In genomic region chr2:14676885-14677516, GRCm38 (mm10) we compare ENCODE assay signal across 8 mouse cellular contexts.
DNase-seq lines count a peak whose midpoint lies in the region; ATAC-seq and TF ChIP-seq lines count a peak whose summit lies in the region.
"Had no signal": no experiment of that assay in that cellular context is flagged by ENCODE, and none has a peak within 500 bp of the region (broad histone marks: within the 10 kb centered on the region; RNA-seq: fewer than 3 reads in every experiment).

No protein-coding gene starts in this region.

- H3K36me3 ChIP-seq in embryonic facial prominence, embryonic 10.5 days (replicated peaks): no peaks in the 10 kb centered on the region
- H3K36me3 ChIP-seq in midbrain, postnatal 0 days (ENCODE audit: insufficient read depth, low read length): no peaks in the 10 kb centered on the region
- H3K36me3 ChIP-seq: stomach, embryonic 15.5 days had no signal

- peak; percentile 66 for DNase-seq in thymus, postnatal 0 days (ENCODE audit: low spot score)
- no peak for DNase-seq in thymus, adult 18-20 months
- DNase-seq in adrenal gland, postnatal 25 days: peak; percentile 34
- peak; percentile 51 for DNase-seq in embryonic facial prominence, embryonic 10.5 days (ENCODE audit: low spot score)
- peak; percentile 11 to 27 for DNase-seq in heart, postnatal 36 days
- DNase-seq in left cerebral cortex, postnatal 25 days (ENCODE audit: low spot score in 2 of 2): peak; percentile 22 to 38
- peak; percentile 75 for DNase-seq in midbrain, postnatal 0 days (ENCODE audit: low spot score)

- H3K27me3 ChIP-seq in embryonic facial prominence, embryonic 10.5 days (replicated peaks; ENCODE audit: low read depth, poor library complexity, severe bottlenecking): no peaks in the 10 kb centered on the region
- H3K27me3 ChIP-seq in midbrain, postnatal 0 days (ENCODE audit: insufficient read depth, low read length): no peaks in the 10 kb centered on the region
- H3K27me3 ChIP-seq: stomach, embryonic 15.5 days had no signal

- intact Hi-C loops in heart, postnatal 36 days (cut with DNase I): loop anchor here (1.0 to 10.0 kb wide), 2 partner anchors 73 to 182 kb away; no protein-coding TSS in a partner anchor
- intact Hi-C loops in left cerebral cortex, postnatal 25 days (cut with DNase I): loop anchor here (5.0 kb wide), 1 partner anchor 75 kb away; the partner anchor contains the start of gene Cacnb2

- ATAC-seq in midbrain, postnatal 0 days (ENCODE audit: low FRiP score): no peak

- H3K9ac ChIP-seq in midbrain, postnatal 0 days (replicated peaks; ENCODE audit: low read length, poor library complexity, severe bottlenecking): no peak overlapping the region
- H3K9ac ChIP-seq: stomach, embryonic 15.5 days had no signal

- TF ChIP-seq CTCF in midbrain, postnatal 0 days (IDR thresholded peaks at IDR 0.05): peak; percentile 88

- 27% methylated on average over 6 of the region's 6 CpGs for WGBS in embryonic facial prominence, embryonic 10.5 days
- 19% methylated on average over 6 of the region's 6 CpGs for WGBS in midbrain, postnatal 0 days

- H3K4me2 ChIP-seq in midbrain, postnatal 0 days (ENCODE audit: low read depth, low read length, poor library complexity, severe bottlenecking): no peak overlapping the region
- H3K4me2 ChIP-seq: stomach, embryonic 15.5 days had no signal

- H3K4me1 ChIP-seq in embryonic facial prominence, embryonic 10.5 days: no peaks in the 10 kb centered on the region
- no peaks in the 10 kb centered on the region for H3K4me1 ChIP-seq in midbrain, postnatal 0 days (ENCODE audit: insufficient read depth, low read length)
- H3K4me1 ChIP-seq: stomach, embryonic 15.5 days had no signal

- no peak overlapping the region for H3K27ac ChIP-seq in embryonic facial prominence, embryonic 10.5 days (replicated peaks)
- no peak overlapping the region for H3K27ac ChIP-seq in midbrain, postnatal 0 days (ENCODE audit: low read depth, low read length)
- H3K27ac ChIP-seq: stomach, embryonic 15.5 days had no signal

- no peaks in the 10 kb centered on the region for H3K9me3 ChIP-seq in embryonic facial prominence, embryonic 10.5 days
- H3K9me3 ChIP-seq in midbrain, postnatal 0 days (ENCODE audit: low read length): no peaks in the 10 kb centered on the region
- H3K9me3 ChIP-seq: stomach, embryonic 15.5 days had no signal

- H3K4me3 ChIP-seq in embryonic facial prominence, embryonic 10.5 days: no peak overlapping the region
- H3K4me3 ChIP-seq in midbrain, postnatal 0 days (ENCODE audit: low read depth, low read length): no peak overlapping the region
- H3K4me3 ChIP-seq: stomach, embryonic 15.5 days had no signal

Comparison
In these comparisons a context has a peak if more than half of its experiments do, and no peak if none do; other contexts are left out.
1. DNase-seq: peak in thymus, postnatal 0 days (single experiment), adrenal gland, postnatal 25 days (single experiment), embryonic facial prominence, embryonic 10.5 days (single experiment), heart, postnatal 36 days (2 of 2), left cerebral cortex, postnatal 25 days (2 of 2) and midbrain, postnatal 0 days (single experiment); none in thymus, adult 18-20 months (0 of 2).